Mouse (Mus musculus) hindbrain, embryonic 12.5 days (tissue): ENCODE data around the gene Gm13276. TPM values are rescaled to one million over a fixed set of nuclear protein-coding genes. Genes with fewer than 3 reads are reported as not detected.
"Not testable (repeated sequence)": the region's sequence is repeated elsewhere in the genome, so short reads cannot be mapped to it uniquely, and the experiment has no call there.

Experiments used
- ATAC-seq: fragments of 200-750 bp; cut with Nextera tagmentation; 2 replicates; pipeline ENCODE4 v1.8.0; 2017; ENCODE audit warnings: moderate TSS enrichment; ENCODE audit not compliant: low FRiP score
- H3K27ac ChIP-seq: fragments of 300-500 bp; sonication (generic); 2 replicates; pipeline ENCODE4 v1.5.1; 2016; ENCODE audit warnings: mild to moderate bottlenecking
- H3K27me3 ChIP-seq: fragments of 300-500 bp; sonication (generic); 2 replicates; pipeline ENCODE4 v1.6.1; 2016; ENCODE audit warnings: mild to moderate bottlenecking
- H3K36me3 ChIP-seq: fragments of 300-500 bp; sonication (generic); 2 replicates; pipeline ENCODE4 v1.6.1; 2016; ENCODE audit warnings: mild to moderate bottlenecking
- H3K4me1 ChIP-seq: fragments of 300-500 bp; sonication (generic); 2 replicates; pipeline ENCODE4 v1.6.1; 2016
- H3K4me2 ChIP-seq: fragments of 300-500 bp; sonication (generic); replicated peaks from 2 replicates; pipeline ENCODE4 v1.6.1; 2016; ENCODE audit warnings: mild to moderate bottlenecking
- H3K4me3 ChIP-seq: fragments of 300-500 bp; sonication (generic); 2 replicates; pipeline ENCODE4 v1.5.1; 2016; ENCODE audit warnings: mild to moderate bottlenecking
- H3K9ac ChIP-seq: fragments of 300-500 bp; sonication (generic); 2 replicates; pipeline ENCODE4 v1.6.1; 2016; ENCODE audit warnings: mild to moderate bottlenecking, moderate library complexity
- H3K9me3 ChIP-seq: fragments of 300-500 bp; sonication (generic); replicated peaks from 2 replicates; pipeline ENCODE4 v1.6.1; 2016; ENCODE audit warnings: mild to moderate bottlenecking
- WGBS: fragments of 180-500 bp; shearing (Covaris S2); methylation state at CpG from one replicate; pipeline ENCODE4 v1.1.7; 2016; 5-methylcytosine and 5-hydroxymethylcytosine counted together
- polyA plus RNA-seq: library from polyadenylated mRNA; unstranded; fragments of >200 nt; fragmentation: Nextera tagmentation; extraction: Ambion mirVana; gene quantifications from 2 replicates; pipeline ENCODE4 v1.2.1, GENCODE M21; 2016

Gene Gm13276
- polyA plus RNA-seq, 1 experiment from 2014 or later = 0.62 TPM

GRCm38 (mm10) chr4:88793936-88794675, 8.6 kb downstream of the Gm13276 start, which contains the start of gene Gm13275:
Gm13275 (plus strand) TSS chr4:88794487.
- ATAC-seq, H3K27me3 ChIP-seq, H3K4me2 ChIP-seq, H3K9ac ChIP-seq, H3K4me3 ChIP-seq, H3K9me3 ChIP-seq, H3K4me1 ChIP-seq, H3K36me3 ChIP-seq, H3K27ac ChIP-seq: not testable (repeated sequence)
- WGBS = 0% methylated on average over 8 of the region's 52 CpGs

GRCm38 (mm10) chr4:88797097-88797496, 11.6 kb downstream of the Gm13276 start, which contains the start of gene Gm13279:
Gm13279 (plus strand) TSS chr4:88797397.
- not testable (repeated sequence) for H3K27ac ChIP-seq, H3K9ac ChIP-seq, ATAC-seq, H3K4me2 ChIP-seq, H3K4me3 ChIP-seq, H3K9me3 ChIP-seq, H3K4me1 ChIP-seq, H3K36me3 ChIP-seq, H3K27me3 ChIP-seq
- WGBS = no CpG with 5 or more reads among the region's 28 CpGs

GRCm38 (mm10) chr4:88799365-88799764, 13.9 kb downstream of the Gm13276 start, which contains the start of gene Gm13285:
Gm13285 (plus strand) TSS chr4:88799665.
- H3K4me2 ChIP-seq, H3K27ac ChIP-seq, H3K36me3 ChIP-seq, H3K9me3 ChIP-seq, H3K4me1 ChIP-seq, H3K27me3 ChIP-seq, ATAC-seq, H3K9ac ChIP-seq, H3K4me3 ChIP-seq: not testable (repeated sequence)
- 13% methylated on average over 5 of the region's 7 CpGs for WGBS

GRCm38 (mm10) chr4:88802954-88803353, 17.4 kb downstream of the Gm13276 start, which contains the start of gene Gm13287:
Gm13287 (plus strand) TSS chr4:88803254.
- H3K4me3 ChIP-seq, H3K27me3 ChIP-seq, H3K9ac ChIP-seq, H3K4me1 ChIP-seq, ATAC-seq, H3K9me3 ChIP-seq, H3K36me3 ChIP-seq, H3K27ac ChIP-seq, H3K4me2 ChIP-seq: not testable (repeated sequence)
- no CpG with 5 or more reads among the region's 29 CpGs for WGBS

GRCm38 (mm10) chr4:88805231-88805630, 19.7 kb downstream of the Gm13276 start, which contains the start of gene Gm13288:
Gm13288 (plus strand) TSS chr4:88805531.
- no CpG with 5 or more reads among the region's 8 CpGs for WGBS
- ATAC-seq, H3K9me3 ChIP-seq: not testable (repeated sequence)

GRCm38 (mm10) chr4:88805761-88806160, 20.3 kb downstream of the Gm13276 start:
- peak overlapping the region; percentile 43 for H3K4me2 ChIP-seq
- H3K27ac ChIP-seq, ATAC-seq, H3K36me3 ChIP-seq, H3K27me3 ChIP-seq, H3K9ac ChIP-seq, H3K9me3 ChIP-seq, H3K4me1 ChIP-seq, H3K4me3 ChIP-seq: not testable (repeated sequence)
- 0% methylated on average over 7 of the region's 34 CpGs for WGBS

More at GRCm38 (mm10) chr4:88805231-88805630, 19.7 kb downstream of the Gm13276 start, which contains the start of gene Gm13288:
- peak within 1 kb of the TSS; percentile 43 for H3K4me2 ChIP-seq
- H3K4me1 ChIP-seq, H3K27ac ChIP-seq, H3K27me3 ChIP-seq, H3K4me3 ChIP-seq, H3K9ac ChIP-seq, H3K36me3 ChIP-seq: not testable (repeated sequence)

GRCm38 (mm10) chr4:88815928-88816327, 30.4 kb downstream of the Gm13276 start, which contains the start of gene Ifna7:
Ifna7 (plus strand) TSS chr4:88816228.
- Histone ChIP-seq H3K4me2 (no peak within 1 kb of the TSS), H3K27me3 (no peaks in the 10 kb centered on the region; the same call in 1 of the 2 replicates), H3K4me3 (no peak within 1 kb of the TSS), H3K27ac (no peak within 1 kb of the TSS), H3K36me3 (no peaks in the 10 kb centered on the region), H3K4me1 (no peaks in the 10 kb centered on the region), H3K9me3 (no peaks in the 10 kb centered on the region), H3K9ac (no peak within 1 kb of the TSS)
- no peak for ATAC-seq
- 69% methylated on average over 3 of the region's 3 CpGs for WGBS

GRCm38 (mm10) chr4:88819659-88820058, 34.1 kb downstream of the Gm13276 start, which contains the start of gene Ifna11:
Ifna11 (plus strand) TSS chr4:88819959.
- no peak within 1 kb of the TSS for H3K27ac ChIP-seq
- no peaks in the 10 kb centered on the region; the same call in 1 of the 2 replicates for H3K27me3 ChIP-seq
- H3K9ac ChIP-seq = no peak within 1 kb of the TSS
- no peak within 1 kb of the TSS for H3K4me2 ChIP-seq
- no peaks in the 10 kb centered on the region for H3K4me1 ChIP-seq
- no peaks in the 10 kb centered on the region for H3K36me3 ChIP-seq
- 92% methylated on average over 1 of the region's 1 CpGs for WGBS
- no peak within 1 kb of the TSS for H3K4me3 ChIP-seq
- no peaks in the 10 kb centered on the region for H3K9me3 ChIP-seq
- ATAC-seq = no peak

GRCm38 (mm10) chr4:88822995-88823394, 37.5 kb downstream of the Gm13276 start:
- no peak overlapping the region for H3K4me3 ChIP-seq
- H3K27me3 ChIP-seq = no peaks in the 10 kb centered on the region
- H3K9me3 ChIP-seq = no peaks in the 10 kb centered on the region
- no peak overlapping the region for H3K9ac ChIP-seq
- no peaks in the 10 kb centered on the region for H3K4me1 ChIP-seq
- 29% methylated on average over 4 of the region's 4 CpGs for WGBS
- ATAC-seq = no peak
- no peak overlapping the region for H3K4me2 ChIP-seq
- no peaks in the 10 kb centered on the region for H3K36me3 ChIP-seq
- no peak overlapping the region for H3K27ac ChIP-seq

GRCm38 (mm10) chr4:88827116-88827515, 41.6 kb downstream of the Gm13276 start, which contains the start of gene Ifna6:
Ifna6 (plus strand) TSS chr4:88827416.
- H3K4me1 ChIP-seq, H3K4me2 ChIP-seq, H3K36me3 ChIP-seq, H3K27me3 ChIP-seq, H3K9me3 ChIP-seq, H3K9ac ChIP-seq, H3K27ac ChIP-seq, ATAC-seq, H3K4me3 ChIP-seq: not testable (repeated sequence)

- Histone ChIP-seq H3K36me3 (no peaks in the 10 kb centered on the region), H3K4me2 (no peak overlapping the region), H3K4me1 (no peaks in the 10 kb centered on the region), H3K4me3 (no peak overlapping the region), H3K9me3 (no peaks in the 10 kb centered on the region), H3K27ac (no peak overlapping the region), H3K9ac (no peak overlapping the region), H3K27me3 (no peaks in the 10 kb centered on the region)
- no peak for ATAC-seq
- WGBS = 29% methylated on average over 4 of the region's 4 CpGs
These were observed 45.0 kb downstream of the Gm13276 start for GRCm38 (mm10) chr4:88830523-88830922.

- not testable (repeated sequence) for H3K27me3 ChIP-seq, H3K27ac ChIP-seq, H3K4me2 ChIP-seq, H3K9me3 ChIP-seq, H3K4me1 ChIP-seq, H3K36me3 ChIP-seq, H3K9ac ChIP-seq, ATAC-seq, H3K4me3 ChIP-seq
- 50% methylated on average over 1 of the region's 1 CpGs for WGBS
These were observed 49.7 kb downstream of the Gm13276 start, which contains the start of gene Ifna5 for GRCm38 (mm10) chr4:88835225-88835624. Ifna5 (plus strand) TSS chr4:88835525.
